Mouse (Mus musculus) midbrain, embryonic 15.5 days (tissue): ENCODE measurements around the gene Lrrc8b. TPM values are rescaled to one million over a fixed set of nuclear protein-coding genes. Genes with fewer than 3 reads are reported as not detected.

ENCODE experiments used
- ATAC-seq: fragments of 200-750 bp; cut with Nextera tagmentation; replicated peaks from 2 replicates; pipeline ENCODE4 v1.8.0; 2017; ENCODE audit warnings: moderate TSS enrichment
- H3K27ac ChIP-seq: fragments of 300-500 bp; sonication (generic); 2 replicates; pipeline ENCODE4 v1.5.1; 2015; ENCODE audit warnings: mild to moderate bottlenecking, inconsistent platforms
- H3K27me3 ChIP-seq: fragments of 300-500 bp; sonication (generic); replicated peaks from 2 replicates; pipeline ENCODE4 v1.6.1; 2015; ENCODE audit warnings: inconsistent platforms
- H3K36me3 ChIP-seq: fragments of 300-500 bp; sonication (generic); replicated peaks from 2 replicates; pipeline ENCODE4 v1.6.1; 2015; ENCODE audit warnings: inconsistent platforms
- H3K4me1 ChIP-seq: fragments of 300-500 bp; sonication (generic); 2 replicates; pipeline ENCODE4 v1.6.1; 2015; ENCODE audit warnings: inconsistent platforms
- H3K4me2 ChIP-seq: fragments of 300-500 bp; sonication (generic); 2 replicates; pipeline ENCODE4 v1.6.1; 2015; ENCODE audit warnings: inconsistent platforms, mild to moderate bottlenecking, moderate library complexity
- H3K4me3 ChIP-seq: fragments of 300-500 bp; sonication (generic); 2 replicates; pipeline ENCODE4 v1.5.1; 2015; ENCODE audit warnings: mild to moderate bottlenecking, inconsistent platforms
- H3K9ac ChIP-seq: fragments of 300-500 bp; sonication (generic); 2 replicates; pipeline ENCODE4 v1.6.1; 2015; ENCODE audit warnings: mild to moderate bottlenecking, inconsistent platforms
- H3K9me3 ChIP-seq: fragments of 300-500 bp; sonication (generic); 2 replicates; pipeline ENCODE4 v1.6.1; 2016; ENCODE audit warnings: inconsistent platforms
- WGBS: fragments of 180-500 bp; shearing (Covaris S2); methylation state at CpG from one replicate; pipeline ENCODE4 v1.1.7; 2015; ENCODE audit warnings: mixed read lengths; 5-methylcytosine and 5-hydroxymethylcytosine counted together
- polyA plus RNA-seq: library from polyadenylated mRNA; unstranded; fragments of >200 nt; fragmentation: Nextera tagmentation; extraction: Ambion mirVana; gene quantifications from 2 replicates; pipeline ENCODE4 v1.2.1, GENCODE M21; 2015

Gene Lrrc8b
- polyA plus RNA-seq, 1 experiment from 2014 or later, result 18.0 TPM

GRCm38 (mm10) chr5:105492367-105493246, 77.0 kb downstream of the Lrrc8b start:
- Histone ChIP-seq H3K27ac (no peak overlapping the region), H3K4me2 (no peak overlapping the region), H3K9me3 (no peaks in the 10 kb centered on the region), H3K4me1 (peaks cover 32% of the 10 kb centered on the region), H3K4me3 (no peak overlapping the region), H3K9ac (no peak overlapping the region), H3K27me3 (0 out of 2 replicates have a peak, but pooled peaks cover 7% of the 10 kb centered on the region), H3K36me3 (no peaks in the 10 kb centered on the region)
- 12% methylated on average over 10 of the region's 10 CpGs for WGBS
- ATAC-seq, result peak; percentile 37; the same call in 1 of the 2 replicates

DNA sequence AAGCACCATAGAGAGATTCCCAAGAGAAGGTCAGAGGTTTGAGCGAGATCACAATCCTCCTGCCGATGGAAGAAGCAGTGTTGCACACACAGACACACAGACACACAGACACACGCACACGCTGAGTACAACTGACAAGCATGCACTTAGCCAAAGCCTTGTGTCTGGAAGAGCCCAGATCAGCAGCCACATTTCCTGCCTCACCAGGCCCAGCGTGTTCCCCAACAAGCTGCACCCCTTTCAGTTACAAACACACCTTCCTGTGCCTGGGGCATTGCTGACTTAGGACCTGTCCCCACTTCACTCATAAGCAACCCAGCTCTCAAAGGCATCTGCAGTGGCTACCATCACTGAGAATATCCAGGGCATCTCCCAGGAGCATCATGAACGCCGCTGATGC, 77.8 kb downstream of the Lrrc8b start:
- Histone ChIP-seq H3K9me3 (no peaks in the 10 kb centered on the region), H3K36me3 (no peaks in the 10 kb centered on the region), H3K4me2 (no peak overlapping the region), H3K4me3 (no peak overlapping the region), H3K4me1 (peaks cover 32% of the 10 kb centered on the region), H3K27me3 (0 out of 2 replicates have a peak, but pooled peaks cover 7% of the 10 kb centered on the region), H3K27ac (0 out of 2 replicates have a peak overlapping the region, but pooled peaks have one; percentile 23), H3K9ac (no peak overlapping the region)
- 66% methylated on average over 7 of the region's 7 CpGs for WGBS
- ATAC-seq, result no peak

DNA sequence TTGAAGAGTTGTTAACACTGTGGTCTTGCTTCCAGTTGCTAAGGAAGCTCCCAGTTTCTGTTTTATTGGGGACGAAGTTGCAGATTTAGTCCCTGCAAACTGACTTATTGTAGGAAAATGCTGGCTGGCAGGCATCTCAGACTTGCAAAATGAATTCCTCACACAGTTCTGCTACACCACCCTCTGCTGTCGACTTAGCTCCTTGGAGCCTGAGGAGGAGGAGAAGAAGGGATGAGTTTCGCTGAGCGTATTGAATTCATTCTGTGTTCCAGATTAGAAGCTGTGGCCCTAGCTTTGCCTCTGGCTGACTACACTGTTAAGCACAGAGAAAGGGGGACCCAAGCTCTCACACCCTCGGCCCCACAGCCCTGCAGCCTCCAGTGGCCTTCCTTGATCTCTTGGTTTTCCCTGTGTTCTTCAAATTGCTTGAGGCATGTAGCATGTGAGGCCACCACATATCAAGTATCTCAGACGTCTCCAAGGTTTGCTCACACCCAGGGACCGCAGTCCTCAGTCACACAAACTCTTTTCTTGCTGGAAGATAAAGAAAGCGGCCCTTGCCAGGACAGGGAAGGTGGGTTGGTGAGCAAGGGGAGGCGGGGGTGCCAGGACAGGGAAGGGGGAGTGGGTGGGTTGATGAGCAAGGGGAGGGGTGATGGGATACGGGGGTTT, 78.8 kb downstream of the Lrrc8b start:
- Histone ChIP-seq H3K27me3 (0 out of 2 replicates have a peak, but pooled peaks cover 7% of the 10 kb centered on the region), H3K4me1 (peaks cover 32% of the 10 kb centered on the region), H3K9me3 (no peaks in the 10 kb centered on the region), H3K4me3 (no peak overlapping the region), H3K9ac (no peak overlapping the region), H3K4me2 (peak overlapping the region; percentile 49; the same call in 1 of the 2 replicates), H3K36me3 (no peaks in the 10 kb centered on the region), H3K27ac (no peak overlapping the region)
- 30% methylated on average over 10 of the region's 10 CpGs for WGBS
- ATAC-seq, result no peak

DNA sequence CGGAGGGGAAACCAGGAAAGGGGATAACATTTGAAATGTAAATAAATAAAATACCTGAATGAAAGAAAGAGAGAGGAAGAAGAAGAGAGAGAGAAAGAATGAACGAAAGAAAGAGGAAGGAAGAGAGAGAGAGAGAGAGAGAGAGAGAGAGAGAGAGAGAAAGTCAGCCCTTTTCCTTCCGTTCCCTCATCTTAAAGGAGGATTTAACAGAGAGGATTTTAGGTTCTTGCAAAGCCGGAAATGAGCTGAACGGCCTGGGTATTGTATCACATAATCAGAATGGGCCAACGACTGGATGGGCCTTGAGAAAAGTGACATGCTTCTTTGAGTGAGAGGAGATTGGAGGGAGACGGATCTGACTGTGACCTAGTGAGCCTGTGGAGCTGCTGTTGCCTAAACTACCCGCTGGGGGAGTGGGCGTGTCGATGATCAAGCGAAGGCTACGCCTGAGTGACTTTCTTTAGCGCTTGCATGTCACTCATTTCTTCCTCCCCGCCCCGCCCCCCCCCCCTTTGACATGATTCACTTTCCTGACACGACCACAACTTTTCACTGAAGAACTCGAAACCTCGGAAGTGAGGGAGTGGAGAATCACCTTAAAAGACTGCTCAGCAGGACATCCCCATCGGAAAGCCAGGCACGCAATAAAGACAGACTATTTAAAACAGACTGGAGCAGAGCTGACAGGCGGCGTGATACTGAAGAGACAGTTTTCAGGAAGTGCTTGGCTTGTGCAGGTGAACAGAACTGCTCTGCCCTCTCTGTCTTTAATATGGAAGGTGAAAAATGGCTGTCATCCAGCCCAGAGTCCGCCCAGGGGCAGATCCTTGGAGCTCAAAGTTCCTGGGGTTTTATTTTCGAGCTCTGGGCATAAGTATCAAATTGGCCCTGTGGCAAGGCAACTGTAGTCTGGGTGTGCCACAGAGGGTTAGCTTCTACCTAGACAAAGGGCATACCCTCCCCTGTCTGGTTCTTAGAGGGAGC, 79.6 kb downstream of the Lrrc8b start:
- 0 out of 2 replicates have a peak, but pooled peaks cover 7% of the 10 kb centered on the region for H3K27me3 ChIP-seq
- peaks cover 35% of the 10 kb centered on the region for H3K4me1 ChIP-seq
- peak overlapping the region; percentile 16 for H3K4me3 ChIP-seq
- no peaks in the 10 kb centered on the region for H3K36me3 ChIP-seq
- 4% methylated on average over 24 of the region's 24 CpGs for WGBS
- peak; percentile 68 for ATAC-seq
- H3K4me2 ChIP-seq, result peak overlapping the region; percentile 49
- no peaks in the 10 kb centered on the region for H3K9me3 ChIP-seq
- H3K27ac ChIP-seq, result no peak overlapping the region
- no peak overlapping the region for H3K9ac ChIP-seq

DNA sequence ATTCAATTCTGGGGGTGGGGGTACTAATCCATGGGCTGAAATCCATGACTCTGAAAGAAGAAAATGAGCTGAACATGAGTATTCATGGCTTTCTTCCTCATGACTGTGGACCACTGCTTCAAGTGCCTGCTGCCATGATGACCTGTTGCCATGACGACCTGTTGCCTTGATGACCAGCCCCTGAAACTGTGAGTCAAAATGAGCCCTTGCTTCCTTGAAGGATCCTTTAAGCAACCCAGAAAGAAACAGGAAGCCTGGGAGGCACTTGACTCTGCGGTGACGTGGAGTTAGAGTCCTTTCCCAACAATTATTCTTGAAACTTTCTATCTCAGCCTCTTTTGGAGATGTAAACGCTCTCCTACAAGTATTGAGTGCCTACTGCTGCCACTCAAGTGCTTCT, 80.6 kb downstream of the Lrrc8b start:
- Histone ChIP-seq H3K4me2 (no peak overlapping the region), H3K9ac (no peak overlapping the region), H3K4me1 (peaks cover 41% of the 10 kb centered on the region), H3K27ac (no peak overlapping the region), H3K27me3 (0 out of 2 replicates have a peak, but pooled peaks cover 7% of the 10 kb centered on the region), H3K4me3 (no peak overlapping the region), H3K36me3 (no peaks in the 10 kb centered on the region), H3K9me3 (no peaks in the 10 kb centered on the region)
- 71% methylated on average over 4 of the region's 4 CpGs for WGBS
- no peak for ATAC-seq

DNA sequence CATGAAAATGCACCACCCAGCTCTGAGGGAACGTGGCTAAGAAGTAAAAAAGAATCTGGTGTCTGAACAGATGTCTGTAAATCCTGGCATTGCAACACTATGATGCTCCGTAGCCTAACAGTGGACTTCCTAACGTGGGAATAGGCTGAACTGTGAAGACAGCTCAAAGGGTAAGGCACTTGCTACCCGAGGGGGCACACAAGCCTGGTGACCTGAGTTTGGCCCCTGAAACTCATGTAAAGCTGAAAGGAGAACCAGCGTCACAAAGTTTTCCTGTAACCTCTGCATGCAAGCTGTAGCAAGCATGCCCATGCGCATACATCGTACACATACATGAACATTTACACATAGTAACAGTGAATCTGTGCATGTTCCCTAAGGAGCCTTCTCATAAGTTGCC, 81.0 kb downstream of the Lrrc8b start:
- Histone ChIP-seq H3K4me3 (no peak overlapping the region), H3K4me2 (no peak overlapping the region), H3K36me3 (no peaks in the 10 kb centered on the region), H3K9me3 (no peaks in the 10 kb centered on the region), H3K9ac (no peak overlapping the region), H3K27ac (no peak overlapping the region), H3K4me1 (peaks cover 41% of the 10 kb centered on the region), H3K27me3 (0 out of 2 replicates have a peak, but pooled peaks cover 7% of the 10 kb centered on the region)
- ATAC-seq, result no peak
- 78% methylated on average over 7 of the region's 7 CpGs for WGBS

- no peaks in the 10 kb centered on the region for H3K9me3 ChIP-seq
- no peaks in the 10 kb centered on the region for H3K36me3 ChIP-seq
- no peak for ATAC-seq
- H3K27ac ChIP-seq, result peak overlapping the region; percentile 31; the same call in 1 of the 2 replicates
- H3K9ac ChIP-seq, result no peak overlapping the region
- H3K27me3 ChIP-seq, result 0 out of 2 replicates have a peak, but pooled peaks cover 5% of the 10 kb centered on the region
- peaks cover 30% of the 10 kb centered on the region for H3K4me1 ChIP-seq
- WGBS, result 46% methylated on average over 4 of the region's 4 CpGs
- no peak overlapping the region for H3K4me2 ChIP-seq
- no peak overlapping the region for H3K4me3 ChIP-seq
Measured at GRCm38 (mm10) chr5:105498429-105499000, 82.9 kb downstream of the Lrrc8b start.

DNA sequence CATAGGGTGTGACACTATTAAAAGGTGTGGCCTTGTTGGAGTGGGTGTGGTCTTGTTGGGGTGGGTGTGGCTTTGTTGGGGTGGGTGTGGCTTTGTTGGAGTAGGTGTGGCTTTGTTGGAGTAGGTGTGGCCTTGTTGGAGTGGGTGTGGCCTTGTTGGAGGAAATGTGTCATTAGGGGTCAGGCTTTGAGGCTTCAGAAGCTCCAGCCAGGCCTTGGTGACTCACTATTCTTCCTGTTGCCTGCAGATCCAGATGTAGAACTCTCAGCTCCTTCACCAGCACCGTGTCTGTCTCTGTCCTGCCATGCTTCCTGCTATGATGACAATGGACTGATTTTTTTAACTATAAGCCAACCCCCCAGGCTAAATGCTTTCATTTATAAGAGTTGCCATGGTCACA, 83.8 kb downstream of the Lrrc8b start:
- no peak overlapping the region for H3K27ac ChIP-seq
- no peaks in the 10 kb centered on the region for H3K9me3 ChIP-seq

DNA sequence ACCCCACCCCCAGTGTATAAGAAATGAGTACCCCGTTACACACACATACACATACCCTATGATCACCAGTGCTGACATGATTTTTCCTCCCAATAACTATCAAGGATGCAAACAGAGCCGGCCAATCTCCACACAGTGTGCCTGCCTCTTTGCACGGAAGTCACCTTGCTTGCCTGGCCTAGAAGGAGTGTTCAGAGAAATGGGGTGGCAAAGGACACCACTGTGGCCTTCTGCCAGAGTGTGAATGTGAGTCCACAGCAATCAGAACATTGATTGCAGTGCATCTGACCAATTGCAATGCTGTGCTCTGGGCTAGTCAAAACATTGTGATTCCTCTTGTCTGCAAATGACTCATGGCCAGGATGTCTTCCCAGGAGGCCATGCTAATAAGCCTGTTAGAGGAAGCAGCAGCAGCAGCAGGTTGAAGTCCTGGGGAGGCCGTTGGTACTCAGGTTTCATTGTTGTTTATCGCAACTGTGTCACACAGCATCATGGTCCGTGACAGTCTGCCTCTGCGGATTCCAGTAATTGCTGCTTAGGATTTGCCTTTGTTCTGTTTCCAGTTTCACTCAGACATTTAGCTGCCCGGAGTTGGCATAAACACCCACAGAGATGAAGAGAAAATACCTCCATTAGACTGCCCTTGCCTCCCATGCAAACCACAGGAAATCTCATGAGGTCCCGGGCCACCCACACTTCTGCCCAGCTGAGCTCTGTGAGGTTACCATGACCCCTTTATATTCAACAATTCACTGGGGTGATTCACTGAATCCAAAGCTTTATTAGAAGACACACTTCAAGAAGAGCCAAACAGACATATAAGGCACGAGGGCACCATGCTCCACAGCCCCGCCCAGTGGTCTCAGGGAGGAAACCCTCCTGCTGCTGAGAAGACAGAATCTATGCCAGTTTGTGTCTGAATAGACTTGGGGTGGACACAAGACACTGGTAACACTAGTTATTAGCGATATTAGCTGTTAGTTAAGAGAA, 84.9 kb downstream of the Lrrc8b start:
- Histone ChIP-seq H3K27me3 (0 out of 2 replicates have a peak, but pooled peaks cover 4% of the 10 kb centered on the region), H3K36me3 (no peaks in the 10 kb centered on the region), H3K4me2 (no peak overlapping the region), H3K4me3 (no peak overlapping the region), H3K9me3 (no peaks in the 10 kb centered on the region), H3K27ac (peak overlapping the region; percentile 60; the same call in 1 of the 2 replicates), H3K4me1 (peaks cover 14% of the 10 kb centered on the region), H3K9ac (no peak overlapping the region)
- 39% methylated on average over 12 of the region's 12 CpGs for WGBS
- ATAC-seq, result peak; percentile 40

More for the DNA sequence above, 83.8 kb downstream of the Lrrc8b start:
- Histone ChIP-seq H3K4me2 (no peak overlapping the region), H3K4me1 (peaks cover 24% of the 10 kb centered on the region), H3K36me3 (no peaks in the 10 kb centered on the region), H3K4me3 (no peak overlapping the region), H3K9ac (no peak overlapping the region), H3K27me3 (0 out of 2 replicates have a peak, but pooled peaks cover 4% of the 10 kb centered on the region)
- ATAC-seq, result no peak
- 22% methylated on average over 1 of the region's 1 CpGs for WGBS

DNA sequence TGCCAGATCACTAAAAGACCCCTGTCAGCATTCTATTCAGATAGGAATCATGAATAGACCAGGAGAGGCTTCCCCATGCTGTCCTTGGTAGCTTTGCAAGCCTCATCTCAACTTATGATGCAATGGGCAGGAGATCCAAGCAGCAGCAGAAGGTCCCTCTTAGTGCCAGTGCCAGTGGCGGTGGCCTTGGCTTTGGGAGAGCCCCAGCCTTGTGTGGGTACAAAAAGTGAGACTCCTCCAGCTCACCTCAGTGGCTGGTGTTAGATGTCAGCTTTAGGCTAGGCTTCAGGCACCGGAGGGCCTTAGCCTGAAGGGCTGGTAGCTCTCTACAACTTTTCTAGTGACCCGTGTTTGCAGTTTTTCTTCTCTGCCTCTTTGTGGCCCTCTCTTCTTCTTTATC, 85.6 kb downstream of the Lrrc8b start:
- Histone ChIP-seq H3K4me2 (no peak overlapping the region), H3K4me3 (no peak overlapping the region), H3K36me3 (no peaks in the 10 kb centered on the region), H3K27me3 (0 out of 2 replicates have a peak, but pooled peaks cover 4% of the 10 kb centered on the region), H3K27ac (no peak overlapping the region), H3K4me1 (peaks cover 9% of the 10 kb centered on the region), H3K9ac (no peak overlapping the region), H3K9me3 (no peaks in the 10 kb centered on the region)
- WGBS, result 92% methylated on average over 3 of the region's 3 CpGs
- no peak for ATAC-seq
